Mouse (Mus musculus): ENCODE results near the gene 4930415O20Rik. TPM values are rescaled to one million over a fixed set of nuclear protein-coding genes. Genes with fewer than 3 reads are reported as not detected.
"Not testable (repeated sequence)": the region's sequence is repeated elsewhere in the genome, so short reads cannot be mapped to it uniquely, and the experiment has no call there.

The 4930415O20Rik gene
- polyA plus RNA-seq, 1 experiment from 2014 or later = not detected

GRCm38 (mm10) chr15:98579795-98580464, 9.1 kb downstream of the 4930415O20Rik start:
- DNase-seq (ENCODE audit: low spot score) (peak; percentile 91), ATAC-seq (ENCODE audit: low read depth) (peak; percentile 90)
- no peaks in the 10 kb centered on the region for H3K27me3 ChIP-seq (replicated peaks; ENCODE audit: control insufficient read depth, insufficient read depth, low read length)
- H3K36me3 ChIP-seq (ENCODE audit: control insufficient read depth, insufficient read depth, low read length) = no peaks in the 10 kb centered on the region
- H3K9me3 ChIP-seq (ENCODE audit: control insufficient read depth, low read length) = no peaks in the 10 kb centered on the region
- no peak overlapping the region for H3K27ac ChIP-seq (replicated peaks; ENCODE audit: low read depth, low read length)
- no peaks in the 10 kb centered on the region for H3K4me1 ChIP-seq (ENCODE audit: control insufficient read depth, insufficient read depth, low read length)
- H3K4me3 ChIP-seq (ENCODE audit: low read depth, low read length) = no peak overlapping the region
- H3K4me2 ChIP-seq (ENCODE audit: low read depth, low read length) = no peak overlapping the region
- H3K9ac ChIP-seq (ENCODE audit: low read depth, low read length) = no peak overlapping the region
- WGBS = 41% methylated on average over 5 of the region's 5 CpGs

GRCm38 (mm10) chr15:98582410-98582809, 11.6 kb downstream of the 4930415O20Rik start:
- Histone ChIP-seq H3K4me1 (ENCODE audit: control insufficient read depth, insufficient read depth, low read length) (no peaks in the 10 kb centered on the region), H3K27me3 (replicated peaks; ENCODE audit: control insufficient read depth, insufficient read depth, low read length) (no peaks in the 10 kb centered on the region), H3K4me3 (ENCODE audit: low read depth, low read length) (no peak overlapping the region), H3K27ac (replicated peaks; ENCODE audit: low read depth, low read length) (no peak overlapping the region), H3K9me3 (ENCODE audit: control insufficient read depth, low read length) (no peaks in the 10 kb centered on the region), H3K9ac (ENCODE audit: low read depth, low read length) (no peak overlapping the region), H3K36me3 (ENCODE audit: control insufficient read depth, insufficient read depth, low read length) (no peaks in the 10 kb centered on the region), H3K4me2 (ENCODE audit: low read depth, low read length) (no peak overlapping the region)
- DNase-seq (ENCODE audit: low spot score) (no peak), ATAC-seq (ENCODE audit: low read depth) (no peak)
- WGBS = 59% methylated on average over 8 of the region's 8 CpGs

- no peaks in the 10 kb centered on the region for H3K9me3 ChIP-seq (ENCODE audit: control insufficient read depth, low read length)
- H3K36me3 ChIP-seq (ENCODE audit: control insufficient read depth, insufficient read depth, low read length) = no peaks in the 10 kb centered on the region
- WGBS = 70% methylated on average over 8 of the region's 8 CpGs
- no peak overlapping the region for H3K4me2 ChIP-seq (ENCODE audit: low read depth, low read length)
- H3K27me3 ChIP-seq (replicated peaks; ENCODE audit: control insufficient read depth, insufficient read depth, low read length) = no peaks in the 10 kb centered on the region
- H3K4me3 ChIP-seq (ENCODE audit: low read depth, low read length) = no peak overlapping the region
- no peak for ATAC-seq (ENCODE audit: low read depth)
- H3K9ac ChIP-seq (ENCODE audit: low read depth, low read length) = no peak overlapping the region
- no peaks in the 10 kb centered on the region for H3K4me1 ChIP-seq (ENCODE audit: control insufficient read depth, insufficient read depth, low read length)
- no peak for DNase-seq (ENCODE audit: low spot score)
- H3K27ac ChIP-seq (replicated peaks; ENCODE audit: low read depth, low read length) = no peak overlapping the region
Observed at GRCm38 (mm10) chr15:98582996-98583395, 12.2 kb downstream of the 4930415O20Rik start.

- 30% methylated on average over 7 of the region's 7 CpGs for WGBS
- Histone ChIP-seq H3K9me3 (ENCODE audit: control insufficient read depth, low read length) (no peaks in the 10 kb centered on the region), H3K4me1 (ENCODE audit: control insufficient read depth, insufficient read depth, low read length) (no peaks in the 10 kb centered on the region), H3K4me3 (ENCODE audit: low read depth, low read length) (no peak overlapping the region), H3K27ac (replicated peaks; ENCODE audit: low read depth, low read length) (0 out of 2 replicates have a peak overlapping the region, but pooled peaks have one; percentile 21), H3K27me3 (replicated peaks; ENCODE audit: control insufficient read depth, insufficient read depth, low read length) (no peaks in the 10 kb centered on the region), H3K36me3 (ENCODE audit: control insufficient read depth, insufficient read depth, low read length) (peaks cover 11% of the 10 kb centered on the region; the same call in 1 of the 2 replicates), H3K9ac (ENCODE audit: low read depth, low read length) (no peak overlapping the region), H3K4me2 (ENCODE audit: low read depth, low read length) (no peak overlapping the region)
- peak; percentile 8 for DNase-seq (ENCODE audit: low spot score)
- ATAC-seq (ENCODE audit: low read depth) = no peak; the same call in 1 of the 2 replicates
Observed at GRCm38 (mm10) chr15:98585421-98585820, 14.6 kb downstream of the 4930415O20Rik start.

GRCm38 (mm10) chr15:98586141-98586540, 15.3 kb downstream of the 4930415O20Rik start:
- not testable (repeated sequence) for H3K27ac ChIP-seq (replicated peaks; ENCODE audit: low read depth, low read length); H3K4me3 ChIP-seq (ENCODE audit: low read depth, low read length); H3K4me2 ChIP-seq (ENCODE audit: low read depth, low read length); ATAC-seq (ENCODE audit: low read depth); H3K9me3 ChIP-seq (ENCODE audit: control insufficient read depth, low read length); H3K9ac ChIP-seq (ENCODE audit: low read depth, low read length); H3K27me3 ChIP-seq (replicated peaks; ENCODE audit: control insufficient read depth, insufficient read depth, low read length); DNase-seq (ENCODE audit: low spot score); H3K4me1 ChIP-seq (ENCODE audit: control insufficient read depth, insufficient read depth, low read length)
- WGBS = 76% methylated on average over 9 of the region's 9 CpGs
- peaks cover 18% of the 10 kb centered on the region; the same call in 1 of the 2 replicates for H3K36me3 ChIP-seq (ENCODE audit: control insufficient read depth, insufficient read depth, low read length)

GRCm38 (mm10) chr15:98587751-98588150, 16.9 kb downstream of the 4930415O20Rik start:
- Histone ChIP-seq H3K4me1 (ENCODE audit: control insufficient read depth, insufficient read depth, low read length) (no peaks in the 10 kb centered on the region), H3K9me3 (ENCODE audit: control insufficient read depth, low read length) (no peaks in the 10 kb centered on the region), H3K4me3 (ENCODE audit: low read depth, low read length) (no peak overlapping the region), H3K27me3 (replicated peaks; ENCODE audit: control insufficient read depth, insufficient read depth, low read length) (no peaks in the 10 kb centered on the region), H3K4me2 (ENCODE audit: low read depth, low read length) (no peak overlapping the region), H3K36me3 (ENCODE audit: control insufficient read depth, insufficient read depth, low read length) (peaks cover 33% of the 10 kb centered on the region), H3K27ac (replicated peaks; ENCODE audit: low read depth, low read length) (no peak overlapping the region), H3K9ac (ENCODE audit: low read depth, low read length) (no peak overlapping the region)
- WGBS = 85% methylated on average over 11 of the region's 11 CpGs
- DNase-seq (ENCODE audit: low spot score) = no peak
- no peak for ATAC-seq (ENCODE audit: low read depth)

GRCm38 (mm10) chr15:98589640-98590336, 19.0 kb downstream of the 4930415O20Rik start:
- ATAC-seq (ENCODE audit: low read depth) = no peak
- Histone ChIP-seq H3K4me1 (ENCODE audit: control insufficient read depth, insufficient read depth, low read length) (no peaks in the 10 kb centered on the region), H3K27ac (replicated peaks; ENCODE audit: low read depth, low read length) (no peak overlapping the region), H3K4me2 (ENCODE audit: low read depth, low read length) (no peak overlapping the region), H3K9me3 (ENCODE audit: control insufficient read depth, low read length) (no peaks in the 10 kb centered on the region), H3K9ac (ENCODE audit: low read depth, low read length) (no peak overlapping the region), H3K36me3 (ENCODE audit: control insufficient read depth, insufficient read depth, low read length) (peaks cover 54% of the 10 kb centered on the region), H3K4me3 (ENCODE audit: low read depth, low read length) (no peak overlapping the region), H3K27me3 (replicated peaks; ENCODE audit: control insufficient read depth, insufficient read depth, low read length) (no peaks in the 10 kb centered on the region)
- DNase-seq (ENCODE audit: low spot score) = no peak
- WGBS = 59% methylated on average over 7 of the region's 7 CpGs

- WGBS = 71% methylated on average over 3 of the region's 4 CpGs
- Histone ChIP-seq H3K4me2 (ENCODE audit: low read depth, low read length) (no peak overlapping the region), H3K4me1 (ENCODE audit: control insufficient read depth, insufficient read depth, low read length) (no peaks in the 10 kb centered on the region), H3K4me3 (ENCODE audit: low read depth, low read length) (no peak overlapping the region), H3K9ac (ENCODE audit: low read depth, low read length) (no peak overlapping the region), H3K27me3 (replicated peaks; ENCODE audit: control insufficient read depth, insufficient read depth, low read length) (no peaks in the 10 kb centered on the region), H3K36me3 (ENCODE audit: control insufficient read depth, insufficient read depth, low read length) (peaks cover 70% of the 10 kb centered on the region), H3K27ac (replicated peaks; ENCODE audit: low read depth, low read length) (no peak overlapping the region), H3K9me3 (ENCODE audit: control insufficient read depth, low read length) (no peaks in the 10 kb centered on the region)
- no peak for DNase-seq (ENCODE audit: low spot score)
- no peak for ATAC-seq (ENCODE audit: low read depth)
Observed at GRCm38 (mm10) chr15:98591396-98591795, 20.6 kb downstream of the 4930415O20Rik start.

Data from embryonic facial prominence, embryonic 14.5 days (tissue).